Mouse (Mus musculus) thymus, postnatal 14 days (tissue): ENCODE measurements around the gene Rabac1.
A peak's percentile ranks its signal among the peaks of the same experiment; 100 is the strongest.

Experiments used
- DNase-seq: peaks from one replicate; pipeline ENCODE4 v3.0.0; 2021

Gene Rabac1

GRCm38 (mm10) chr7:24971972-24972893 lies at the start of gene Rabac1:
Gene Rabac1, minus strand, starts transcription at chr7:24972754.
- DNase-seq = peak; percentile 90

- no peak for DNase-seq
Observed at GRCm38 (mm10) chr7:25011592-25011991, 39.0 kb upstream of the Rabac1 start.

- DNase-seq = peak; percentile 33
Observed at GRCm38 (mm10) chr7:25010090-25010913, 37.7 kb upstream of the Rabac1 start.

- DNase-seq = no peak
Observed at GRCm38 (mm10) chr7:25009099-25009700, 36.6 kb upstream of the Rabac1 start.

GRCm38 (mm10) chr7:25008635-25009034 lies 36.1 kb upstream of the Rabac1 start:
- peak; percentile 82 for DNase-seq

- no peak for DNase-seq
Observed at GRCm38 (mm10) chr7:25007609-25008374, 35.2 kb upstream of the Rabac1 start.

- no peak for DNase-seq
Observed at GRCm38 (mm10) chr7:25006586-25007364, 34.2 kb upstream of the Rabac1 start.

GRCm38 (mm10) chr7:25006171-25006570 lies 33.6 kb upstream of the Rabac1 start:
- no peak for DNase-seq

GRCm38 (mm10) chr7:25005421-25006065 lies 33.0 kb upstream of the Rabac1 start, which contains the start of gene Atp1a3:
Gene Atp1a3, minus strand, starts transcription at chr7:25005958.
- DNase-seq = peak; percentile 64

- no peak for DNase-seq
Observed at GRCm38 (mm10) chr7:25004806-25005205, 32.3 kb upstream of the Rabac1 start.

- no peak for DNase-seq
Observed at GRCm38 (mm10) chr7:25003820-25004388, 31.4 kb upstream of the Rabac1 start.

- DNase-seq = no peak
Observed at GRCm38 (mm10) chr7:25003291-25003690, 30.7 kb upstream of the Rabac1 start.

GRCm38 (mm10) chr7:25000711-25001110 lies 28.2 kb upstream of the Rabac1 start:
- DNase-seq = peak; percentile 86

GRCm38 (mm10) chr7:25000211-25000610 lies 27.7 kb upstream of the Rabac1 start:
- DNase-seq = peak; percentile 74

- no peak for DNase-seq
Observed at GRCm38 (mm10) chr7:24993081-24993480, 20.5 kb upstream of the Rabac1 start.

- DNase-seq = no peak
Observed at GRCm38 (mm10) chr7:24990478-24990877, 17.9 kb upstream of the Rabac1 start.

- DNase-seq = no peak
Observed at GRCm38 (mm10) chr7:24987941-24988340, 15.4 kb upstream of the Rabac1 start.

- DNase-seq = no peak
Observed at GRCm38 (mm10) chr7:24985799-24986198, 13.2 kb upstream of the Rabac1 start.

GRCm38 (mm10) chr7:24984307-24984706 lies 11.8 kb upstream of the Rabac1 start:
- no peak for DNase-seq

- no peak for DNase-seq
Observed at GRCm38 (mm10) chr7:24983396-24983795, 10.8 kb upstream of the Rabac1 start.

- no peak for DNase-seq
Observed at GRCm38 (mm10) chr7:24980439-24980838, 7.9 kb upstream of the Rabac1 start.
